Mouse (Mus musculus) lung, adult 2 months (tissue): ENCODE results near the gene 6030458C11Rik. TPM values are rescaled to one million over a fixed set of nuclear protein-coding genes. Genes with fewer than 3 reads are reported as not detected.

Experiments used
- DNase-seq: peaks from one replicate; pipeline ENCODE4 v3.0.0; 2022
- H3K4me1 ChIP-seq: fragments of 200-500 bp; 2 replicates; pipeline ENCODE4 v1.6.1; 2011; ENCODE audit warnings: low read length; ENCODE audit not compliant: control insufficient read depth, insufficient read depth
- H3K4me3 ChIP-seq: fragments of 200-500 bp; replicated peaks from 2 replicates; pipeline ENCODE3; 2011; ENCODE audit warnings: low read depth, mild to moderate bottlenecking, control low read depth, low read length; ENCODE audit errors: extremely low read depth
- CTCF ChIP-seq: fragments of 200-500 bp; IDR thresholded peaks from 2 replicates; pipeline ENCODE4 v1.5.1; 2011; ENCODE audit warnings: mild to moderate bottlenecking, low read length, control low read depth; ENCODE audit not compliant: insufficient read depth
- POLR2A ChIP-seq: fragments of 200-500 bp; IDR thresholded peaks from 2 replicates; pipeline ENCODE4 v1.6.1; 2011; ENCODE audit warnings: low read depth, mild to moderate bottlenecking, control low read depth, low read length, borderline replicate concordance; ENCODE audit errors: extremely low read depth
- WGBS: fragments of 180-500 bp; shearing (Covaris S2); methylation state at CpG from one replicate; pipeline ENCODE4 v1.1.7; 2018; 5-methylcytosine and 5-hydroxymethylcytosine counted together
- polyA plus RNA-seq: library from polyadenylated mRNA; depleted of rRNA; stranded (reverse); fragments of >200 nt; gene quantifications from 2 replicates; pipeline ENCODE4 v1.2.3, GENCODE M21; 2012; rRNA removed

The 6030458C11Rik gene
- polyA plus RNA-seq, 1 experiment = 8.7 TPM

- no peak for TF ChIP-seq POLR2A
- no peak for TF ChIP-seq CTCF
- H3K4me1 ChIP-seq = no peaks in the 10 kb centered on the region
- WGBS = 51% methylated on average over 4 of the region's 4 CpGs
- H3K4me3 ChIP-seq = no peak overlapping the region
- no peak for DNase-seq
Measured at GRCm38 (mm10) chr15:12766848-12767247, 57.6 kb downstream of the 6030458C11Rik start.

GRCm38 (mm10) chr15:12763147-12763546 is 61.3 kb downstream of the 6030458C11Rik start:
- DNase-seq = no peak
- TF ChIP-seq CTCF = no peak
- no peak for TF ChIP-seq POLR2A
- Histone ChIP-seq H3K4me3 (no peak overlapping the region), H3K4me1 (no peaks in the 10 kb centered on the region)
- WGBS = 65% methylated on average over 10 of the region's 10 CpGs

GRCm38 (mm10) chr15:12762258-12762913 is 62.1 kb downstream of the 6030458C11Rik start:
- no peak for DNase-seq
- Histone ChIP-seq H3K4me3 (no peak overlapping the region), H3K4me1 (no peaks in the 10 kb centered on the region)
- TF ChIP-seq CTCF = no peak
- TF ChIP-seq POLR2A = no peak
- WGBS = 84% methylated on average over 11 of the region's 11 CpGs

GRCm38 (mm10) chr15:12760747-12761146 is 63.7 kb downstream of the 6030458C11Rik start:
- H3K4me1 ChIP-seq = no peaks in the 10 kb centered on the region
- H3K4me3 ChIP-seq = no peak overlapping the region
- TF ChIP-seq POLR2A (no peak), CTCF (no peak)
- DNase-seq = no peak
- 75% methylated on average over 6 of the region's 6 CpGs for WGBS

- no peak for DNase-seq
- TF ChIP-seq POLR2A (no peak), CTCF (no peak)
- Histone ChIP-seq H3K4me3 (no peak overlapping the region), H3K4me1 (no peaks in the 10 kb centered on the region)
- WGBS = 44% methylated on average over 5 of the region's 5 CpGs
Measured at GRCm38 (mm10) chr15:12758461-12758860, 66.0 kb downstream of the 6030458C11Rik start.

Other genes with a start within 250 kb of the 6030458C11Rik start
- 101 and 125 TPM in 2 replicates for gene Pdzd2, start 84.7 kb downstream of the 6030458C11Rik start, polyA plus RNA-seq
- gene Drosha, start 166 bp upstream of the 6030458C11Rik start, polyA plus RNA-seq = 10.3 and 12.4 TPM in 2 replicates